Mouse (Mus musculus) urinary bladder, postnatal 4 days (tissue): ENCODE results near the gene Snw1.
"Not testable (repeated sequence)": the region's sequence is repeated elsewhere in the genome, so short reads cannot be mapped to it uniquely, and the experiment has no call there.

ENCODE experiments used
- DNase-seq, 2 experiments: peaks; one replicate each; pipeline ENCODE4 v3.0.0; 2021 to 2022; ENCODE audit warnings: low spot score in 2 of 2

The Snw1 gene

GRCm38 (mm10) chr12:87471964-87472786 is at the start of gene Snw1:
TSS of gene Snw1 (minus strand) at chr12:87472274.
- DNase-seq, result peak; percentile 89 to 92

GRCm38 (mm10) chr12:87519616-87520015 is 47.5 kb upstream of the Snw1 start:
- DNase-seq, result not testable (repeated sequence)

GRCm38 (mm10) chr12:87514016-87514415 is 41.9 kb upstream of the Snw1 start, which contains the start of gene Gm8300:
TSS of gene Gm8300 (plus strand) at chr12:87514316.
- not testable (repeated sequence) for DNase-seq

- not testable (repeated sequence) for DNase-seq
Measured at GRCm38 (mm10) chr12:87494421-87494820, 22.3 kb upstream of the Snw1 start, which contains the start of gene Gm5788. TSS of gene Gm5788 (plus strand) at chr12:87494721.

- DNase-seq, result not testable (repeated sequence)
Measured at GRCm38 (mm10) chr12:87488683-87489082, 16.6 kb upstream of the Snw1 start.

- not testable (repeated sequence) for DNase-seq
Measured at GRCm38 (mm10) chr12:87482482-87482881, 10.4 kb upstream of the Snw1 start.

GRCm38 (mm10) chr12:87474756-87475155 is 2.7 kb upstream of the Snw1 start:
- DNase-seq, result no peak

- DNase-seq, result no peak
Measured at GRCm38 (mm10) chr12:87471421-87471963, 582 bp downstream of the Snw1 start.

- DNase-seq, result no peak
Measured at GRCm38 (mm10) chr12:87470263-87471136, 1.6 kb downstream of the Snw1 start.

GRCm38 (mm10) chr12:87464678-87465297 is 7.3 kb downstream of the Snw1 start:
- DNase-seq, result no peak

GRCm38 (mm10) chr12:87449456-87449855 is 22.6 kb downstream of the Snw1 start:
- no peak for DNase-seq

- DNase-seq, result no peak
Measured at GRCm38 (mm10) chr12:87444211-87444610, 27.9 kb downstream of the Snw1 start.

- DNase-seq, result peak; percentile 85
Measured at GRCm38 (mm10) chr12:87443700-87444122, 28.4 kb downstream of the Snw1 start, which contains the start of the genes Slirp and Alkbh1. TSS of gene Slirp (plus strand) at chr12:87443896. TSS of gene Alkbh1 (minus strand) at chr12:87444017.

GRCm38 (mm10) chr12:87443115-87443699 is 28.9 kb downstream of the Snw1 start:
- peak in 1 of 2 experiments; percentile 61 for DNase-seq

- DNase-seq, result no peak
Measured at GRCm38 (mm10) chr12:87442177-87443114, 29.6 kb downstream of the Snw1 start.

- no peak for DNase-seq
Measured at GRCm38 (mm10) chr12:87428885-87429284, 43.2 kb downstream of the Snw1 start.

GRCm38 (mm10) chr12:87428295-87428694 is 43.8 kb downstream of the Snw1 start:
- no peak for DNase-seq

- DNase-seq, result no peak
Measured at GRCm38 (mm10) chr12:87426354-87427031, 45.6 kb downstream of the Snw1 start.

- DNase-seq, result no peak
Measured at GRCm38 (mm10) chr12:87424516-87424915, 47.6 kb downstream of the Snw1 start.
